Mouse (Mus musculus): ENCODE results near the gene Serpina9.
"Not testable (repeated sequence)": the region's sequence is repeated elsewhere in the genome, so short reads cannot be mapped to it uniquely, and the experiment has no call there.

DNA sequence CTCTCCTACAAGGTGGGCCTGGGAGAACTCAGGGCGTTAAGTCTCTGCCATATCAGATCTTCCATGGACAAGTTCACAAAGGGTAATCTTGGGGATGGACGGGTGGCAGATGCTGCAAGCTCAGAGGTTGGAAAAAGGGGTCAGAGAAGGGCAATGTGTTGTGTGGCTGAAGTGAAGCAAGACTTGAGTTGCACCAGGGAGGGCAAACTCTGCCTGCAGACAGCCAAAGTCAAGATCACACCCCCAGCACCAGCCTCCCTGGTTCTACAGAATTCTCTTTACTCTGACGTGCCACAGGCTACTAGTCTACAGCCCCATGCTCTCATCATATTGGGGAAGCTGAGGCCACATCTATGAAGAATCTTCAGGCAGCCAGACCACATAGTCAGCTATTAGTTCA lies 60.6 kb downstream of the Serpina9 start:
- TF ChIP-seq CTCF (IDR thresholded peaks at IDR 0.05; ENCODE audit: insufficient read depth, low read length); POLR2A (IDR thresholded peaks at IDR 0.05; ENCODE audit: borderline replicate concordance, extremely low read depth, low read depth, low read length): not testable (repeated sequence)
